Mouse (Mus musculus) hindbrain, postnatal 0 days (tissue): ENCODE data around the gene Zfp654. TPM values are rescaled to one million over a fixed set of nuclear protein-coding genes. Genes with fewer than 3 reads are reported as not detected.

Source experiments
- ATAC-seq: fragments of 200-750 bp; cut with Nextera tagmentation; 2 replicates; pipeline ENCODE4 v1.8.0; 2017; ENCODE audit warnings: mild to moderate bottlenecking, moderate TSS enrichment, moderate library complexity
- DNase-seq: peaks from one replicate; pipeline ENCODE4 v3.0.0-alpha.2; 2015; ENCODE audit warnings: low spot score
- H3K27ac ChIP-seq: fragments of 300-500 bp; sonication (generic); 2 replicates; pipeline ENCODE4 v1.5.1; 2014; ENCODE audit warnings: mild to moderate bottlenecking
- H3K27me3 ChIP-seq: fragments of 300-500 bp; sonication (generic); 2 replicates; pipeline ENCODE4 v1.6.1; 2014; ENCODE audit warnings: low read length, mixed read lengths; ENCODE audit not compliant: insufficient read depth
- H3K36me3 ChIP-seq: fragments of 300-500 bp; sonication (generic); 2 replicates; pipeline ENCODE4 v1.6.1; 2014; ENCODE audit warnings: low read length, mixed read lengths; ENCODE audit not compliant: insufficient read depth
- H3K4me1 ChIP-seq: fragments of 300-500 bp; sonication (generic); 2 replicates; pipeline ENCODE4 v1.6.1; 2014; ENCODE audit warnings: antibody characterized with exemption, low read length, mixed read lengths; ENCODE audit not compliant: insufficient read depth
- H3K4me2 ChIP-seq: fragments of 300-500 bp; sonication (generic); 2 replicates; pipeline ENCODE4 v1.6.1; 2014; ENCODE audit warnings: low read depth, mild to moderate bottlenecking, low read length, moderate library complexity, mixed read lengths
- H3K4me3 ChIP-seq: fragments of 300-500 bp; sonication (generic); 2 replicates; pipeline ENCODE4 v1.5.1; 2014; ENCODE audit warnings: low read length
- H3K9ac ChIP-seq: fragments of 300-500 bp; sonication (generic); replicated peaks from 2 replicates; pipeline ENCODE4 v1.6.1; 2014; ENCODE audit warnings: mild to moderate bottlenecking, low read length, moderate library complexity, mixed read lengths
- H3K9me3 ChIP-seq: fragments of 300-500 bp; sonication (generic); 2 replicates; pipeline ENCODE4 v1.6.1; 2016; ENCODE audit warnings: low read length, mixed read lengths
- CTCF ChIP-seq: IDR thresholded peaks from 2 replicates; pipeline ENCODE4 v1.5.1; 2016; ENCODE audit warnings: antibody characterized with exemption, control low read depth, low read depth
- WGBS: fragments of 180-500 bp; shearing (Covaris S2); extraction: QIAGEN DNeasy Blood & Tissue Kit; methylation state at CpG from one replicate; pipeline ENCODE4 v1.1.7; 2014; 5-methylcytosine and 5-hydroxymethylcytosine counted together
- polyA plus RNA-seq: library from polyadenylated mRNA; unstranded; fragments of >200 nt; fragmentation: Nextera tagmentation; extraction: Ambion mirVana; gene quantifications from 2 replicates; pipeline ENCODE4 v1.2.1, GENCODE M21; 2015
- total RNA-seq: library from RNA; depleted of rRNA; stranded (reverse); fragments of >200 nt; gene quantifications from 2 replicates; pipeline ENCODE4 v1.2.3, GENCODE M21; 2014; rRNA removed

Gene Zfp654
- 7.3 and 9.4 TPM in 2 replicates for total RNA-seq
- 2.6 and 3.0 TPM in 2 replicates for polyA plus RNA-seq

- Histone ChIP-seq H3K27me3 (no peaks in the 10 kb centered on the region), H3K36me3 (peaks cover 9% of the 10 kb centered on the region), H3K9me3 (no peaks in the 10 kb centered on the region), H3K4me3 (peak within 1 kb of the TSS; percentile 97), H3K9ac (peak within 1 kb of the TSS; percentile 91), H3K4me1 (peaks cover 9% of the 10 kb centered on the region; the same call in 1 of the 2 replicates), H3K27ac (peak within 1 kb of the TSS; percentile 97), H3K4me2 (peak within 1 kb of the TSS; percentile 98)
- TF ChIP-seq CTCF = peak; percentile 16
- peak; percentile 99 for DNase-seq
- WGBS = under 1% methylated on average over 67 of the region's 85 CpGs
- ATAC-seq = peak; percentile 100
Measured at GRCm38 (mm10) chr16:64851563-64852362, at the start of gene Zfp654, which contains the start of gene Cggbp1. Zfp654 (minus strand) TSS chr16:64851652. Cggbp1 (plus strand) TSS chr16:64851996.

GRCm38 (mm10) chr16:64899084-64899483 is 47.6 kb upstream of the Zfp654 start:
- Histone ChIP-seq H3K4me3 (no peak overlapping the region), H3K27ac (no peak overlapping the region), H3K4me1 (no peaks in the 10 kb centered on the region), H3K9ac (no peak overlapping the region), H3K36me3 (no peaks in the 10 kb centered on the region), H3K27me3 (no peaks in the 10 kb centered on the region), H3K9me3 (no peaks in the 10 kb centered on the region), H3K4me2 (no peak overlapping the region)
- ATAC-seq (no peak), DNase-seq (no peak)
- peak; percentile 6; the same call in 1 of the 2 replicates for TF ChIP-seq CTCF
- 82% methylated on average over 2 of the region's 2 CpGs for WGBS

GRCm38 (mm10) chr16:64889496-64889895 is 38.0 kb upstream of the Zfp654 start:
- H3K4me3 ChIP-seq = no peak overlapping the region
- H3K4me2 ChIP-seq = no peak overlapping the region
- no peaks in the 10 kb centered on the region for H3K4me1 ChIP-seq
- no peak overlapping the region for H3K9ac ChIP-seq
- H3K27me3 ChIP-seq = no peaks in the 10 kb centered on the region
- TF ChIP-seq CTCF = no peak
- 93% methylated on average over 3 of the region's 3 CpGs for WGBS
- ATAC-seq = no peak
- no peak overlapping the region for H3K27ac ChIP-seq
- no peaks in the 10 kb centered on the region for H3K36me3 ChIP-seq
- H3K9me3 ChIP-seq = no peaks in the 10 kb centered on the region
- no peak for DNase-seq

GRCm38 (mm10) chr16:64885547-64885946 is 34.1 kb upstream of the Zfp654 start:
- Histone ChIP-seq H3K36me3 (no peaks in the 10 kb centered on the region), H3K9ac (no peak overlapping the region), H3K9me3 (no peaks in the 10 kb centered on the region), H3K4me2 (no peak overlapping the region), H3K27ac (no peak overlapping the region), H3K4me3 (no peak overlapping the region), H3K4me1 (no peaks in the 10 kb centered on the region), H3K27me3 (no peaks in the 10 kb centered on the region)
- no peak for TF ChIP-seq CTCF
- DNase-seq = no peak
- 48% methylated on average over 4 of the region's 4 CpGs for WGBS
- ATAC-seq = no peak

GRCm38 (mm10) chr16:64885142-64885541 is 33.7 kb upstream of the Zfp654 start:
- H3K36me3 ChIP-seq = no peaks in the 10 kb centered on the region
- no peak overlapping the region for H3K4me3 ChIP-seq
- no peak for TF ChIP-seq CTCF
- no peak overlapping the region for H3K27ac ChIP-seq
- H3K9ac ChIP-seq = no peak overlapping the region
- H3K27me3 ChIP-seq = no peaks in the 10 kb centered on the region
- no peak for DNase-seq
- H3K4me2 ChIP-seq = no peak overlapping the region
- H3K4me1 ChIP-seq = no peaks in the 10 kb centered on the region
- 25% methylated on average over 3 of the region's 3 CpGs for WGBS
- H3K9me3 ChIP-seq = no peaks in the 10 kb centered on the region
- ATAC-seq = no peak

- no peak overlapping the region for H3K27ac ChIP-seq
- H3K4me3 ChIP-seq = no peak overlapping the region
- H3K4me2 ChIP-seq = no peak overlapping the region
- DNase-seq = no peak
- ATAC-seq = no peak
- no peaks in the 10 kb centered on the region for H3K36me3 ChIP-seq
- no peaks in the 10 kb centered on the region for H3K27me3 ChIP-seq
- TF ChIP-seq CTCF = no peak
- no peak overlapping the region for H3K9ac ChIP-seq
- 25% methylated on average over 3 of the region's 3 CpGs for WGBS
- no peaks in the 10 kb centered on the region for H3K4me1 ChIP-seq
- no peaks in the 10 kb centered on the region for H3K9me3 ChIP-seq
Measured at GRCm38 (mm10) chr16:64884420-64884838, 33.0 kb upstream of the Zfp654 start.

GRCm38 (mm10) chr16:64883896-64884295 is 32.4 kb upstream of the Zfp654 start:
- H3K4me1 ChIP-seq = no peaks in the 10 kb centered on the region
- WGBS = 70% methylated on average over 5 of the region's 5 CpGs
- no peak overlapping the region for H3K27ac ChIP-seq
- no peak overlapping the region for H3K9ac ChIP-seq
- no peak overlapping the region for H3K4me2 ChIP-seq
- DNase-seq (no peak), ATAC-seq (no peak)
- H3K27me3 ChIP-seq = no peaks in the 10 kb centered on the region
- no peak overlapping the region for H3K4me3 ChIP-seq
- no peak for TF ChIP-seq CTCF
- H3K9me3 ChIP-seq = no peaks in the 10 kb centered on the region
- H3K36me3 ChIP-seq = no peaks in the 10 kb centered on the region
